Mouse (Mus musculus): ENCODE measurements around the gene Arfgef2. TPM values are rescaled to one million over a fixed set of nuclear protein-coding genes. Genes with fewer than 3 reads are reported as not detected.

Arfgef2 gene
- total RNA-seq (2021) = 10 to 100 TPM; 44.5 to 46.3 TPM
- long read RNA-seq, experiment 1, partial matches to known transcripts = 11 of 16 reads
- long read RNA-seq, experiment 1, other reads (novel, unspliced or antisense) = 5 of 16 reads
- long read RNA-seq, experiment 2, full-length matches to known transcripts = 6 of 18 reads
- long read RNA-seq, experiment 2, partial matches to known transcripts = 8 of 18 reads
- long read RNA-seq, experiment 2, other reads (novel, unspliced or antisense) = 4 of 18 reads

- DNase-seq = peak; percentile 93
These were observed at the start of gene Arfgef2 for GRCm38 (mm10) chr2:166805250-166806172. TSS of gene Arfgef2 (plus strand) at chr2:166805588.

DNA sequence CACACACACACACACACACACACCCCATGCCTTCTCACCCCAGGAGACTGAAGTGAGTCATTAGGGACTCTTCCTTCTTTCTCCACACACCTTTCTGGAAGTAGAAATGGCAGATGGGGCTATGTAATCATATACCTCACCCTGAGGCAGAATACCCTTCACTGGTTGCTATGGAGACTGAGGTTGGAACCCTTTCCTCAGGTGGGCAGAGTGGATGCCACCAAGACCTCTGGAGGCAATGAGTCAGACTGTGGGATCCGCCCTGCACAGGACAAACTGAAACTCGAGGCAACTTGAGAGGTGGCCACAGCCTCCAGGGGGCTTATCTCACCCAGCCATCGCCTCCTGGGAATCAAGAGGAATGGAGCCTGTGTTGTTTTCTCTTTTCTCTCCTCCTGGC is 47.4 kb upstream of the Arfgef2 start:
- no peak for DNase-seq

DNA sequence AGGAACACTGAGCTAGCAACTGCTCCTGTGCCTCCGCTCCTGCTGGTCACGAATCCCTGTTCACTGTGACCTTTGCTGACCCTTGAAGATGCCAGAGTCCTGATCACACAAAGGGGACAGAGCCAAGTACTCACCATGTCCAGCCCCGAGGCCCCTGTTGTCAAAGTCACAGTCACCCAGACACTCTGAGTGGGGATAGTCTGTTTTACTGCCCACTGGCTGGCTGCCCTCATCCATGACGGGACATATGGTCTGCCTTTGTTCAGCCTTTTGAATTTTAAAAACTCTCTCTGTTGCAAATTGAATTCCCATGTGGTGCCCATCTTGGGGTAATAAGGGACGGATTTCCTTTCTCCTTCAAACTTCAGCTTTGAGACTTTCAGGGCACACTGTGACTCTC is 41.3 kb upstream of the Arfgef2 start:
- DNase-seq = no peak

- DNase-seq = no peak
These were observed 37.8 kb upstream of the Arfgef2 start for GRCm38 (mm10) chr2:166767591-166767990.

- no peak for DNase-seq
These were observed 34.0 kb upstream of the Arfgef2 start for GRCm38 (mm10) chr2:166771396-166771795.

GRCm38 (mm10) chr2:166773587-166773986 is 31.8 kb upstream of the Arfgef2 start:
- no peak for DNase-seq

DNA sequence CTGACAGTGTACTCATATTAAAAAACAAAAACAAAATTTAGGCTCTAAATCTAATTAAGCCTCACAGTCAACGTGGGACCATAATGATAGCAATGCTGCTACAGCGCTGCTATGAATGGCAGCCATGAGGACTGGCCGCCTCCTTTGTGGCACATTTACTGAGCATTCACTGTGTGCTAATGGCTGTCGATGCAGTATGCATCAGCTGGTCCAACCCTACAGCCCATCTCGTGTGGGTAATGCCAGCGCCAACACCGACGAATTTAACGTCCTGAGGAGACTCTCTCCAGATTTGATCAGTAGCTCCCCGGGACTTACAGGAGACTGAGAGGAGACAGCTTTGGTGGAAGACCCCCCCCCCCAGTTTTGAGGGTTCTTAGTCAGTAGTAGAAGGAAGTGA is 31.1 kb upstream of the Arfgef2 start:
- DNase-seq = no peak

DNA sequence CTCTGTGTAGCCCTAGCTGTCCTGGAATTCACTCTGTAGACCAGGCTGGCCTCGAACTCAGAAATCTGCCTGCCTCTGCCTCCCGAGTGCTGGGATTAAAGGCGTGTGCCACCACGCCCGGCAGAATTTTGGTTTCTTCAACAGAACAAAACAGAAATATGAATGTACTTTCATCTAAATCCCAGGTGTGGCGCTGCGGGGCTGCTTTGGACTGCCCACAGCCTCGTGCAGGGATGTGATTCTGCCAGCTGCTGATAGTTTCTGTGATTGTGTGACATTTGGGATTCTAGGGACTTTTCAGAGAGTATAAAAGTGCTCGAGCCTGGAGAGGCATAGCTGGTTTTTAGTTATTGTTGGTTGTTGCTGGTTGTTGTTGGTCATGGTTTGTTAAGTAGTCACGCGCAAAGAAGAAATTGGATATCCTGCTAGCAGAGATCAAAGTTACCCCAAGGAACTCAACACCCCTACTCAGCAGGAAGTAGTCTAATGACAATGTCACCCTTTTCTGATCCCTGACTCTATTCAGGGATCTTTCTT is 30.0 kb upstream of the Arfgef2 start:
- no peak for DNase-seq

- peak; percentile 27 for DNase-seq
These were observed 29.1 kb upstream of the Arfgef2 start for GRCm38 (mm10) chr2:166776272-166776671.

GRCm38 (mm10) chr2:166779956-166780355 is 25.4 kb upstream of the Arfgef2 start:
- DNase-seq = peak; percentile 41

DNA sequence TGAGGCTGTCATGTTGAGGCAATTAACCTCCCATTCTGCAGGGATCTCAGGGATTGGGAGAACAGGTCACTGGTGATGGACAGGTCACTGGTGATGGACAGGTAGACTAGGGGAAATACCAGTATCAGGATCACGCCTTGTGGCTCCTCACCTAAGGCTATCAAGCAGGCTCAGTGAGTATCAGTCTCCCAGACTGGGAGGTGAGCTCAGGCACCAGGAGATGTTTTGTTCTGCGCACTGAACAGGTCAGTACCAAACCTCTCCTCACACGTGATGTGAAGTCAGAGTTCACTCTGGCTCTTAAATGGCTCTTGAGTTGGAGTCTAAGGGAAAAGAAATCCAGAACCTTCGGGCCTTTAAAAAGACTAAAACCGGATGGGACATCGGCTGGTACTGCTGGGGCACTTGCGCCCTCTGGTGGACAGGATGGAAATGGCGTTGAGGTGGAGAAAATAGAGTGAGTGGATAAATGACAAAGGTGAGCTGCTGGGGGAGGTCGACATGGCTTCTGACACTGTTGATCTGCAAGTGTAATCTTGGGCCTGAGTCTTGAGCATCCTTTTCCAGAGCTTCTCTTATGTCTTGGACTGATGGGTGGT is 24.3 kb upstream of the Arfgef2 start:
- peak; percentile 85 for DNase-seq

- no peak for DNase-seq
These were observed 21.0 kb upstream of the Arfgef2 start for GRCm38 (mm10) chr2:166784376-166784775.

DNA sequence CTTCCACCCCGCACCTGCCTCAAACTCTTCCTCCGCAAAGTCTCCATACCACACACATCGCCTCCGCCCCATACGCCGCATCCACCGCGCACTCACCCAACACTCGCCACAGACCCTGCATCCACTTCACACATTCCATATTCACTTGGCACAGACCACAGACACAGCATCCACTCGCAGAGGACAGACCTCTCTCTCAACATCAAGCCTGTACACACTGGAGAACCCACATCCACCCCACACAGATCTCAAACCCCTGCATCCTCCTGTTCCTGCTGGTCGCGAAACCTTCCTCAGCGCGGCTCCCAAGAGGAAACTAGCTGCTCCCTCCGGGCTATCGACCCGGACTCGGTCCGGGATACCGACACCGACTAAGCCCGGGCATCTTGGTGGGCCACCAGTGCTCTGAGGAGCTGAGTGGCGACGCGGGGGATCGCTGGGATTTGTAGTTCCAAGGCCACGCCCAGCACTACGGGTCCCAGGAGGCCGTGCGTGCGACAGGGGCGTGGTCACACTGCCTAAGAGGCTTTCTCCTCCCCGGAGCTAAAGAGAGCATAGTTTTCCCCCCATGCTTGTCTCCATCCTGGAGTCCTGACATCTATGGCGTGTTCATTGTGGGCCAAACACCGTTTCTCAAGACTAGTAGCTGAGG is 18.9 kb upstream of the Arfgef2 start:
- DNase-seq = peak; percentile 92

DNA sequence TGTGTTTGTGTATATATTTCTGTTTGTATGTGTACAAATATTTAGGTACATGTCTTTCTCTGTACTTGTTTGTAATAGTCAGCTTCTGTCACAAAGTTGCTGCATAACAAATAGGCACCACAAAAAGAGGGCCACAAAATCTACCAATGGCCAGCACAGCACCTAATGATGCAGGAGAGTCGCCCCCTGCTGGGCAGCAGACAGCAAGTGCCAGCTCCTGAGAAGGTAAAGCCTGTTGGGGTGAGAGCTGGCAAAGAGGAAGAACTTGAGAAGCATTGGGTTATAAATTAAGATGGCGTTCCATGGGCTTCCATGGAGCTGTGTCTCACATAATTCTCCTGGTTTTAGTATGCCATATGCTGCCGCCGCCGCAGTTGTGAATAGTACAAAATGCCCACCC is 13.7 kb upstream of the Arfgef2 start:
- no peak for DNase-seq

DNA sequence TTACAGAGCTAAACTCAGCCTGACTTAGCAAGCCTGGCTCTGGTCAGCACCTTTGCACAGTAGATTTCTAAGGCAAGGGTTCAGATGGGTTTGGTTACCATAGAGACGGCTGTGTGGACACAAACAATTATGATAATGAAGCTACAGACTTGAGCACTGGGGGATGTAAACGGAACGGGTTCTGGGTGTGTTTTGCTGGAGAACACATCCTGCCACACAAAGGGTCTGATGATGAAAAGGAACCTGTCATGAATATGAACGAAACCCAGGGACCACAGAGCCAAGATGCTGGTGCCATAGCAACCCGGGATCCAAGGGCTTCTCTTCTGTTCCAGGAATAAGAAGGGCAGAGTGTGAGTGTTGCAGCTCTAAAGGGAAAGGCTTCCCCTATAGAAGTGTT is 13.0 kb upstream of the Arfgef2 start, which contains the start of gene Trp53rkb:
Trp53rkb (plus strand) TSS at position 177 of the 400 bp plus-strand sequence.
- no peak for DNase-seq

DNA sequence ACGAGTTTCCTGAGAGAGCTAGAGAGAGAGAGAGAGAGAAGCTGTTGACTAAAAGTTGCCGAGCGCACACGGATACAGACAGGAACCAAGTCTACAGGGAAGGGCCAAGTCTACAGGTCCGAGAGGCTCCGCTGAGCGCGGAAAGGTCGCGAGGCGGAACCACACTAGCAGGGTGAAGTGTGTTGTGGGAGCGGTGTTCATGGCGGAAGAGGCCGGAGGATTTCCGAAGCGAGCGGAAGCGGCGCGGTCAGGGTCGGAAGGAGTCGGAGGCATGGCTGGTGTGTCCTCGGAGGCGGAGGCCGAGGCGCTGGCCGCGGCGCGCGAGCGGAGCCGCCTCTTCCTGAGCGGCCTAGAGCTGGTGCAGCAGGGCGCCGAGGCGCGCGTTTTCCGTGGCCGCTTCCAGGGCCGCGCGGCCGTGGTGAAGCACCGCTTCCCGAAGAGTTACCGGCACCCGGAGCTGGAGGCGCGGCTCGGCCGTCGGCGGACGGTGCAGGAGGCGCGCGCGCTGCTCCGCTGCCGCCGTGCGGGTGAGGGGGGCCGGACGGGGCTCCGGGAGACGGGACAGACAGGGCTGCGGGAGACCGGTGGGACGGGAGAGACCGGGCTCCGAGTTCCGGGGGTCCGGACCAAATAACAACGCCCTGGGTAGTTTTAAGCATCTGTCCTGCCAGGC is 11.7 kb upstream of the Arfgef2 start:
- peak; percentile 93 for DNase-seq

GRCm38 (mm10) chr2:166799615-166800472 is 5.5 kb upstream of the Arfgef2 start:
- DNase-seq = no peak

- DNase-seq = no peak
These were observed 4.9 kb upstream of the Arfgef2 start for GRCm38 (mm10) chr2:166800473-166800857.

- DNase-seq = no peak
These were observed 4.0 kb upstream of the Arfgef2 start for GRCm38 (mm10) chr2:166801436-166801835.

DNA sequence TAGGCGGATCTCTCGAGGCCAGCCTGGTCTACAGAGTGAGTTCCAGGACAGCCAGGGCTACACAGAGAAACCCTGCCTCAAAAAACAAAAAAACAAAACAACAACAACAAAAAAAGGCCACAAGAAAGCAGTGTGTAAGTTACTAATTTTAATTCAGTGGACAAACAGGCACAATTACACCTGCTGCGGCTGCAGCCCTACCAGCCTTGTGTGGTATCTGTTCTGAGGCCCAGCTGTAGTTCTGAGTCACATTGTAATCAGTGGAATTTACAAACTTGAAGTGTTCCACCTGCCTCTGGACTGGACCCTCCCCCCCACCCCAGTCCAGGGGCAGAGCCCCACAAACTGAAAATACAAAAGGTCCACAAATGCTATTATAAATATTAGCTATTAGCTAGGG is 2.1 kb upstream of the Arfgef2 start:
- no peak for DNase-seq
